Mouse (Mus musculus): ENCODE measurements around the gene Fnbp1.

DNA sequence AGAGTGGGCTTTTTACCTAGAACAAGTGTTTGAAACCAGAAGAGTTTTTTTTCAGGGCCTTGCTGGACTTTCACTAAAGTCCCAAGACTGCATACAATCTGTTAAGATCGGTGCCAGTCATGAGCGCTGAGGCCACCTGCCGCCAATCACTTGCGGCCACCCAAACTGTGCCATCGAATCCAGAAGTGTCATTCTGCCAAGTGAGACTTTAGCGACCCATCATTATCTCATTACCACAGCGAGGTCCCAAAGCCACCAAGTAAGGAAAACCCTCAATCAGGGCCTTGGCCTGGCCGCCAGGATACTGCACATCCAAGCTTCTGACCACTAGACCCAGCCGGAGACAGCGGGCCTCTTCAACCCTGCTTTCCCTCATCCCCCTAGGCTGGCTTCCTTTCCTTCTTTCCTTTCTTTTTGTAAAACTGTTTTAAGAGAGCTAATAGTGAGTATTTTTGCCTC lies 2.6 kb downstream of the Fnbp1 start:
- TF ChIP-seq CTCF (IDR thresholded peaks at IDR 0.05; ENCODE audit: low read depth, low read length) (no peak), GATA1 (IDR thresholded peaks at IDR 0.05; ENCODE audit: borderline replicate concordance, low read length) (no peak), TAL1 (conservative IDR thresholded peaks at IDR 0.05; ENCODE audit: low read depth, low read length) (no peak), POLR2AphosphoS5 (IDR thresholded peaks at IDR 0.05; ENCODE audit: insufficient replicate concordance, low read depth, low read length) (no peak), GATA2 (IDR thresholded peaks at IDR 0.05; ENCODE audit: borderline replicate concordance, low read depth, low read length) (no peak)

Data from G1E (cell line).